Mouse (Mus musculus): ENCODE results near the gene Pp2d1. TPM values are rescaled to one million over a fixed set of nuclear protein-coding genes. Genes with fewer than 3 reads are reported as not detected.

The Pp2d1 gene
- not detected in 2 replicates for polyA plus RNA-seq (2012; rRNA removed)

DNA sequence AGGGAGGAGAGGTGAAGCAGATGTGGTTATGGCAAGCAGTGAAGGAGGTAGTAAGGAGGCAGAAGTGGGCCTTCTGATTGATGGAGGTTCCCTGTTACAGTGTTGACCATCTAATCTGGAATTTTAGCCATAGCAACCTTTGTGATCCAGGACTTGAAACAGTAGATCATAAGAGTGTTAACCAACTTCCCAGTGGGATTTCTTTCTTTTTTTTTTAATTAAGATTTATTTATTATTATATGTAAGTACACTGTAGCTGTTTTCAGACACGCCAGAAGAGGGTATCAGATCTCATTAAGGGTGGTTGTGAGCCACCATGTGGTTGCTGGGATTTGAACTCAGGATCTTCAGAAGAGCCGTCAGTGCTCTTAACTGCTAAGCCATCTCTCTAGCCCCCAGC, at the start of gene Pp2d1:
TSS of gene Pp2d1 (minus strand) at position 101 of the 400 bp plus-strand sequence.

DNA sequence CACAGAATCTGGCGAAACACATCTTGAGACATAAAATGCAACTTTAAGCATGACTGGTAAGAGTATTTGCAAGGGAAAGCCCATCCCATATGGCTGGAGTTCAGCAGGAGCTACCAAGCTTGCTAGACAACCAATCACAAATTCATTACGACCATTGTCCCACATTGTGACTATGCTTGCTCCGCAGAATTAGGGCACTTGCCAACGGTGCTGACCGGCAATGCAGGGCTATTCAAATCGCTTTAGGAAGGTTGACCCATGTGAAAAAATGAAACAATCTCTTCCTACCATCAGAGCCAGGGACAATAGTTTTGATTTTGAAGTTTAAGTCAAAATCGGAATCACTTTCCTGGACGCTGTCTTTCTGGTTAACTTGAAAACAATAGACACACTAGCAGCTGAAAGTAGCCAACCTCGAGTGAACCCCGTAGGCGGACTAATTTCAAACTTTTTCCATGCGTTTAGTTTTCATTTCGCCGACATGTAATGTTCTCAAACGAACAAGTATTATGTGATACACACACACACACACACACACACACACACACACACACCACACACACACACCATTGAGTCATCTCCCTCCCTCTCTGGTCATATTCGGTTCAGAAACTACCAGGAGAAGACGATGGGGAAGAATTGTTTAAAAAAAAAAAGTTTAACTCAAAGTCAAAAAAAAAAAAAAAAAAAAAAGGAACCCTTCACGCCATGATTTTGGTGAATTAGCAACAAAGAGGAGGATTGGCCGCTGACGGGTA, 27.1 kb upstream of the Pp2d1 start, which contains the start of gene Kat2b:
TSS of gene Kat2b (plus strand) at position 701 of the 758 bp plus-strand sequence.

DNA sequence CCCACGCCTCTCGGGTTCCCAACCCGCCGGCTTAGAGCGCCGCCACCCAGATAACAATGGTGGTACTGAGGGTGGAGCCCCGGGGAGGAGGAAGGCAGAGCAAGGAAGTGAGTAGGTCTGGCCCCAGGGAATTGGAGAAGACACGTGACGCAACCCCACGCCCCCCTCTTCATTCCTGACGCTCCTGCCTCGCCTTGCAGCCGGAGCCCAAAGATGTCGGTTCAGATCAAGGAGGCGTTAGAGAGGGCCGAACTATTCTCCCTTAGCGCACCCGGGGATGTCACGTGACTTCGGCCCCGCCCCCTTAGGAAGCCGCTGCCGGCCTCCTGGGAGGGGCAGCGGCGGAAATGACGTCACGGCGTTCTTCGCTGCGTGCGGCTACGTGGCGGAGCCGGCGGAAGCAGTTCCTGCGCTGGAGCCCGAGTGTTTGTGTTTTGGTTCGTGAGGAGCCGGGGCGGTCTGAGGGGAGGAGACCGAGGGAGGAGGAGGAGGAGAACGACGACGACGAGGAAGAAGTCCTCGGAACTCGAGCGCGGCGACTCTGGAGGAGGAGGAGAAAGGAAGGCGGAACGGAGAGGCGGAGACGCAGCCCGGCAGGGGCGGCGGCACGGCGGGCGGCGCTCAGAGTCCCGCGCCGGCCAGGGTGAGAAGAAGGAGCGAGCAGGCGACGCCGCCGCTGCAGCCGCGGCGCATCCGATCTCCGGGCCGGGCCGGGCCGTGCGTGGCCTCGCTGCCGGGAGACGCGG, 60.2 kb downstream of the Pp2d1 start, which contains the start of gene Rab5a:
TSS of gene Rab5a (plus strand) at position 377 of the 746 bp plus-strand sequence.

DNA sequence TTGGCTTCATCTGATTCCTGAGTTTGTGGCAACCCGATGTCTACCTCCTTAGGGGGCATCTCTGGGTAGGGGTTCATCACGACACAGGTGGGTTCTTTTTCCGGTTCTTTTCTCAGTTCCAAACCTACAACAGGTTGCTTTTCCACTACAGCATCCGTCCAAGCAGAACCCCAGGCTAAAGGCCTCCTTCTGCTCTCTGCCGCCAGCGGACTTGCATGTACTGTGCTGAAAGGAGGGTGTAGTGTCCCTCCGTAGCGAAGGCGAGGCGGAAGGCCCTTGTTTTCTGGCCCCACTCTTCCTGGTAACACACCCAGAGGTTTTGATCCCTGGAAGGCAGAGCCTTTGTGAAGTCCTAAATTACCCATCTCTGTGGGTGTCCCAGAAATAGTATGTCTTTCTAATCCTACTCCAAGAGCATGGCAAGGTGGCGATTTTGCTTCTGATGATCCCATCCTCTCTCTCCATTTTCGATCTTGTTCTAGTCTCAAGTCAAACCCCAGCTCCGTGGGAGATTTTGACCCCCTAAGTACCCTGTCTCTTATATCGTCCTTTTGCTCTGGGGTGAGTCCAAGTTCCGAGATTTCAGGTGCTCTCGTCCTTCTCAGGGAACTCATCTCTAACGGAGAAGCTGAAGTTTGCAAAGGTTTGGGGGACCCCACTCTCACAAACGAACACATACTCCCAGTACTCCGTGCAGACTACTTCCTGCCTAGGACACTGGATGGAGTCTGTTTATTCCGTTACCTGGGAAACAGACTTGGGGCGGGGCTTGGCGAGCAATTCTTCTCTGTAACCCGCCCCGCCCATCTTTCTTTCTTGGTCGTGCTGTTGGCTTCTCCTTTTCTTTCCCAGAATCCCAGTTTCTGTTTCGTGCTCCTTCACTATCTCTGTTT, 76.4 kb downstream of the Pp2d1 start, which contains the start of gene Efhb:
TSS of gene Efhb (minus strand) at position 719 of the 893 bp plus-strand sequence.

Other genes with a start within 250 kb of the Pp2d1 start
- gene Efhb, start 76.1 kb downstream of the Pp2d1 start, polyA plus RNA-seq (2012; rRNA removed) = 0.76 and 0.91 TPM in 2 replicates
- 3.6 and 4.8 TPM in 2 replicates for gene Rab5a, start 60.2 kb downstream of the Pp2d1 start, polyA plus RNA-seq (2012; rRNA removed)
- 10.9 and 23.5 TPM in 2 replicates for gene Kat2b, start 27.4 kb upstream of the Pp2d1 start, polyA plus RNA-seq (2012; rRNA removed)
- 0.64 and 0.74 TPM in 2 replicates for gene Sgo1, start 149.9 kb upstream of the Pp2d1 start, polyA plus RNA-seq (2012; rRNA removed)